Mouse (Mus musculus): ENCODE results near the gene Atp2b1. TPM values are rescaled to one million over a fixed set of nuclear protein-coding genes. Genes with fewer than 3 reads are reported as not detected.

The Atp2b1 gene
- polyA plus RNA-seq, 1 experiment from 2014 or later, result 88.5 TPM

GRCm38 (mm10) chr10:99050093-99050492 lies 135.9 kb downstream of the Atp2b1 start:
- H3K4me3 ChIP-seq (ENCODE audit: low read length), result no peak overlapping the region
- H3K9ac ChIP-seq (ENCODE audit: low read length), result no peak overlapping the region
- H3K9me3 ChIP-seq (replicated peaks; ENCODE audit: control insufficient read depth, low read length), result no peaks in the 10 kb centered on the region
- H3K4me2 ChIP-seq (ENCODE audit: low read depth, low read length), result no peak overlapping the region
- H3K27ac ChIP-seq (ENCODE audit: low read length), result no peak overlapping the region
- no peaks in the 10 kb centered on the region for H3K4me1 ChIP-seq (ENCODE audit: control insufficient read depth, insufficient read depth, low read length)
- ATAC-seq (replicated peaks; ENCODE audit: extremely low read depth, insufficient read depth, low FRiP score), result no peak
- no peaks in the 10 kb centered on the region for H3K36me3 ChIP-seq (ENCODE audit: control insufficient read depth, insufficient read depth)
- 77% methylated on average over 7 of the region's 7 CpGs for WGBS
- no peaks in the 10 kb centered on the region for H3K27me3 ChIP-seq (ENCODE audit: control insufficient read depth, insufficient read depth, low read length)

GRCm38 (mm10) chr10:99053111-99053510 lies 138.9 kb downstream of the Atp2b1 start:
- Histone ChIP-seq H3K36me3 (ENCODE audit: control insufficient read depth, insufficient read depth) (no peaks in the 10 kb centered on the region), H3K27ac (ENCODE audit: low read length) (no peak overlapping the region), H3K4me3 (ENCODE audit: low read length) (no peak overlapping the region), H3K27me3 (ENCODE audit: control insufficient read depth, insufficient read depth, low read length) (no peaks in the 10 kb centered on the region), H3K4me1 (ENCODE audit: control insufficient read depth, insufficient read depth, low read length) (no peaks in the 10 kb centered on the region), H3K9me3 (replicated peaks; ENCODE audit: control insufficient read depth, low read length) (no peaks in the 10 kb centered on the region), H3K9ac (ENCODE audit: low read length) (no peak overlapping the region), H3K4me2 (ENCODE audit: low read depth, low read length) (no peak overlapping the region)
- no peak for ATAC-seq (replicated peaks; ENCODE audit: extremely low read depth, insufficient read depth, low FRiP score)

GRCm38 (mm10) chr10:99060588-99060987 lies 146.4 kb downstream of the Atp2b1 start:
- H3K4me2 ChIP-seq (ENCODE audit: low read depth, low read length), result no peak overlapping the region
- no peak overlapping the region for H3K9ac ChIP-seq (ENCODE audit: low read length)
- no peak overlapping the region for H3K4me3 ChIP-seq (ENCODE audit: low read length)
- ATAC-seq (replicated peaks; ENCODE audit: extremely low read depth, insufficient read depth, low FRiP score), result no peak
- 85% methylated on average over 7 of the region's 7 CpGs for WGBS
- no peaks in the 10 kb centered on the region for H3K9me3 ChIP-seq (replicated peaks; ENCODE audit: control insufficient read depth, low read length)
- no peaks in the 10 kb centered on the region for H3K27me3 ChIP-seq (ENCODE audit: control insufficient read depth, insufficient read depth, low read length)
- H3K27ac ChIP-seq (ENCODE audit: low read length), result no peak overlapping the region
- no peaks in the 10 kb centered on the region for H3K4me1 ChIP-seq (ENCODE audit: control insufficient read depth, insufficient read depth, low read length)
- no peaks in the 10 kb centered on the region for H3K36me3 ChIP-seq (ENCODE audit: control insufficient read depth, insufficient read depth)

- Histone ChIP-seq H3K36me3 (ENCODE audit: control insufficient read depth, insufficient read depth) (no peaks in the 10 kb centered on the region), H3K27ac (ENCODE audit: low read length) (no peak overlapping the region), H3K4me1 (ENCODE audit: control insufficient read depth, insufficient read depth, low read length) (no peaks in the 10 kb centered on the region), H3K4me2 (ENCODE audit: low read depth, low read length) (no peak overlapping the region), H3K27me3 (ENCODE audit: control insufficient read depth, insufficient read depth, low read length) (no peaks in the 10 kb centered on the region), H3K9ac (ENCODE audit: low read length) (no peak overlapping the region), H3K9me3 (replicated peaks; ENCODE audit: control insufficient read depth, low read length) (no peaks in the 10 kb centered on the region), H3K4me3 (ENCODE audit: low read length) (no peak overlapping the region)
- WGBS, result 84% methylated on average over 10 of the region's 10 CpGs
- no peak for ATAC-seq (replicated peaks; ENCODE audit: extremely low read depth, insufficient read depth, low FRiP score)
Measured at GRCm38 (mm10) chr10:99061418-99061817, 147.2 kb downstream of the Atp2b1 start.

- Histone ChIP-seq H3K4me2 (ENCODE audit: low read depth, low read length) (no peak overlapping the region), H3K4me3 (ENCODE audit: low read length) (no peak overlapping the region), H3K36me3 (ENCODE audit: control insufficient read depth, insufficient read depth) (no peaks in the 10 kb centered on the region), H3K9ac (ENCODE audit: low read length) (no peak overlapping the region), H3K27ac (ENCODE audit: low read length) (no peak overlapping the region), H3K27me3 (ENCODE audit: control insufficient read depth, insufficient read depth, low read length) (no peaks in the 10 kb centered on the region), H3K9me3 (replicated peaks; ENCODE audit: control insufficient read depth, low read length) (no peaks in the 10 kb centered on the region), H3K4me1 (ENCODE audit: control insufficient read depth, insufficient read depth, low read length) (no peaks in the 10 kb centered on the region)
- ATAC-seq (replicated peaks; ENCODE audit: extremely low read depth, insufficient read depth, low FRiP score), result no peak
- WGBS, result 63% methylated on average over 5 of the region's 5 CpGs
Measured at GRCm38 (mm10) chr10:99062546-99062945, 148.3 kb downstream of the Atp2b1 start.

Other genes with a start within 250 kb of the Atp2b1 start
- gene Poc1b, start 192.6 kb downstream of the Atp2b1 start, polyA plus RNA-seq (2015; fragmentation: Nextera tagmentation; extraction: Ambion mirVana), result 8.1 and 10.0 TPM in 2 replicates
- gene Galnt4, start 193.8 kb downstream of the Atp2b1 start, polyA plus RNA-seq (2015; fragmentation: Nextera tagmentation; extraction: Ambion mirVana), result 5.6 and 6.1 TPM in 2 replicates
- gene Phxr2, start 211.9 kb downstream of the Atp2b1 start, polyA plus RNA-seq (2015; fragmentation: Nextera tagmentation; extraction: Ambion mirVana), result not detected in 2 replicates